Mouse (Mus musculus) layer of hippocampus, adult 2 months (tissue): ENCODE results near the gene Lrrc8b. TPM values are rescaled to one million over a fixed set of nuclear protein-coding genes. Genes with fewer than 3 reads are reported as not detected.
A peak's percentile ranks its signal among the peaks of the same experiment; 100 is the strongest.

Source experiments
- DNase-seq, 2 experiments: peaks; one replicate each; pipeline ENCODE4 v3.0.0; 2022; ENCODE audit warnings: low spot score in 2 of 2
- H3K27ac ChIP-seq: fragments of 200-600 bp; 2 replicates; pipeline ENCODE4 v1.8.1; 2022
- H3K4me3 ChIP-seq: fragments of 200-600 bp; 2 replicates; pipeline ENCODE4 v1.8.1; 2022; ENCODE audit warnings: mild to moderate bottlenecking
- CTCF ChIP-seq: fragments of 200-600 bp; conservative IDR thresholded peaks from 2 replicates; pipeline ENCODE4 v1.8.1; 2022; ENCODE audit warnings: antibody characterized with exemption, mild to moderate bottlenecking, moderate library complexity
- total RNA-seq, 2 experiments: library from RNA; stranded (reverse); gene quantifications; 2 replicates each; pipeline ENCODE4 v1.2.3; 2021

Gene Lrrc8b
- total RNA-seq, 2 experiments from 2014 or later: 61.6 TPM

GRCm38 (mm10) chr5:105494918-105495901 lies 79.6 kb downstream of the Lrrc8b start:
- peak; percentile 47 to 68 for DNase-seq
- no peak overlapping the region for H3K27ac ChIP-seq
- TF ChIP-seq CTCF: peak; percentile 76

DNA sequence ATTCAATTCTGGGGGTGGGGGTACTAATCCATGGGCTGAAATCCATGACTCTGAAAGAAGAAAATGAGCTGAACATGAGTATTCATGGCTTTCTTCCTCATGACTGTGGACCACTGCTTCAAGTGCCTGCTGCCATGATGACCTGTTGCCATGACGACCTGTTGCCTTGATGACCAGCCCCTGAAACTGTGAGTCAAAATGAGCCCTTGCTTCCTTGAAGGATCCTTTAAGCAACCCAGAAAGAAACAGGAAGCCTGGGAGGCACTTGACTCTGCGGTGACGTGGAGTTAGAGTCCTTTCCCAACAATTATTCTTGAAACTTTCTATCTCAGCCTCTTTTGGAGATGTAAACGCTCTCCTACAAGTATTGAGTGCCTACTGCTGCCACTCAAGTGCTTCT lies 80.6 kb downstream of the Lrrc8b start:
- Histone ChIP-seq H3K27ac (no peak overlapping the region), H3K4me3 (no peak overlapping the region)
- TF ChIP-seq CTCF: no peak
- no peak for DNase-seq

More at GRCm38 (mm10) chr5:105494918-105495901, 79.6 kb downstream of the Lrrc8b start:
- H3K4me3 ChIP-seq: peak overlapping the region; percentile 40

DNA sequence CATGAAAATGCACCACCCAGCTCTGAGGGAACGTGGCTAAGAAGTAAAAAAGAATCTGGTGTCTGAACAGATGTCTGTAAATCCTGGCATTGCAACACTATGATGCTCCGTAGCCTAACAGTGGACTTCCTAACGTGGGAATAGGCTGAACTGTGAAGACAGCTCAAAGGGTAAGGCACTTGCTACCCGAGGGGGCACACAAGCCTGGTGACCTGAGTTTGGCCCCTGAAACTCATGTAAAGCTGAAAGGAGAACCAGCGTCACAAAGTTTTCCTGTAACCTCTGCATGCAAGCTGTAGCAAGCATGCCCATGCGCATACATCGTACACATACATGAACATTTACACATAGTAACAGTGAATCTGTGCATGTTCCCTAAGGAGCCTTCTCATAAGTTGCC lies 81.0 kb downstream of the Lrrc8b start:
- Histone ChIP-seq H3K27ac (no peak overlapping the region), H3K4me3 (no peak overlapping the region)
- DNase-seq: no peak
- TF ChIP-seq CTCF: no peak

GRCm38 (mm10) chr5:105498429-105499000 lies 82.9 kb downstream of the Lrrc8b start:
- TF ChIP-seq CTCF: no peak
- DNase-seq: no peak
- H3K4me3 ChIP-seq: no peak overlapping the region
- peak overlapping the region; percentile 12; the same call in 1 of the 2 replicates for H3K27ac ChIP-seq

DNA sequence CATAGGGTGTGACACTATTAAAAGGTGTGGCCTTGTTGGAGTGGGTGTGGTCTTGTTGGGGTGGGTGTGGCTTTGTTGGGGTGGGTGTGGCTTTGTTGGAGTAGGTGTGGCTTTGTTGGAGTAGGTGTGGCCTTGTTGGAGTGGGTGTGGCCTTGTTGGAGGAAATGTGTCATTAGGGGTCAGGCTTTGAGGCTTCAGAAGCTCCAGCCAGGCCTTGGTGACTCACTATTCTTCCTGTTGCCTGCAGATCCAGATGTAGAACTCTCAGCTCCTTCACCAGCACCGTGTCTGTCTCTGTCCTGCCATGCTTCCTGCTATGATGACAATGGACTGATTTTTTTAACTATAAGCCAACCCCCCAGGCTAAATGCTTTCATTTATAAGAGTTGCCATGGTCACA lies 83.8 kb downstream of the Lrrc8b start:
- no peak overlapping the region for H3K4me3 ChIP-seq
- TF ChIP-seq CTCF: no peak
- no peak for DNase-seq
- 0 out of 2 replicates have a peak overlapping the region, but pooled peaks have one; percentile 12 for H3K27ac ChIP-seq

GRCm38 (mm10) chr5:105500132-105501121 lies 84.9 kb downstream of the Lrrc8b start:
- H3K4me3 ChIP-seq: no peak overlapping the region
- TF ChIP-seq CTCF: peak; percentile 61
- no peak overlapping the region for H3K27ac ChIP-seq
- no peak for DNase-seq

GRCm38 (mm10) chr5:105501136-105501535 lies 85.6 kb downstream of the Lrrc8b start:
- DNase-seq: no peak
- Histone ChIP-seq H3K4me3 (no peak overlapping the region), H3K27ac (no peak overlapping the region)
- TF ChIP-seq CTCF: no peak

- no peak for DNase-seq
- no peak for TF ChIP-seq CTCF
- H3K4me3 ChIP-seq: no peak overlapping the region
- H3K27ac ChIP-seq: no peak overlapping the region
Measured at GRCm38 (mm10) chr5:105508813-105509212, 93.2 kb downstream of the Lrrc8b start.

- TF ChIP-seq CTCF: no peak
- Histone ChIP-seq H3K27ac (no peak overlapping the region), H3K4me3 (no peak overlapping the region)
- DNase-seq: no peak
Measured at GRCm38 (mm10) chr5:105512297-105512696, 96.7 kb downstream of the Lrrc8b start.

- Histone ChIP-seq H3K4me3 (no peak overlapping the region), H3K27ac (no peak overlapping the region)
- TF ChIP-seq CTCF: no peak
- no peak for DNase-seq
Measured at GRCm38 (mm10) chr5:105515532-105515931, 100.0 kb downstream of the Lrrc8b start.

- TF ChIP-seq CTCF: no peak
- DNase-seq: no peak
- Histone ChIP-seq H3K4me3 (no peak overlapping the region), H3K27ac (no peak overlapping the region)
Measured at GRCm38 (mm10) chr5:105516290-105516689, 100.7 kb downstream of the Lrrc8b start.

DNA sequence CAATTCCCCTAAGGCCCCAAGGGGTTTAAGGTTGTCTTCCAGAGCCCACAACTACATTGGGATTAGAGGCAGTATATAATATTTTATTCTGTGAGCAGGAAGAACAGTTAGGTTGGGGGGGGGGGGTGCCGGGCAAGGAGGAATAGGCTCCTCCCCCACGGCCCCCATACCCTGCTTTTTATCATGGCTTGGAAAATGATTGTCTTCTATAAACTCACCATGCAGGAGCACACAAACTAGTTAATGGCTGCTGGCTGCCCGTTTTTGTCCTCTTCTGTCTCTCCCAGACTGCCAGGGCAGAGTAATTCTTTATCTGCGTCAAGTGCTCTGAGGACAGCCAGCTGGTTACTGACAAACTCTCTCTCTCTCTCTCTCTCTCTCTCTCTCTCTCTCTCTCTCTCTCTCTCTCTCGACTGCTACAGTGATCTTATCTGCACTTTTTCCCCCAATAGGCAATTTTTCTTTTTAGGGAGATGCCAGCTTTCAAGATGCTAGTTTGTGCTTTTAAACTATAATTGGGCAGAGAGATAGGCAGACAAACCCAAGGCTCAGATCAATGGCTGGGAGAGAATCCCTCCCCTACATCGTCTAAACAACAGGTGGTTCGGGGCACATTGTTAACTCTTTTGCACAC lies 102.5 kb downstream of the Lrrc8b start:
- Histone ChIP-seq H3K27ac (no peak overlapping the region), H3K4me3 (no peak overlapping the region)
- no peak for DNase-seq
- no peak for TF ChIP-seq CTCF
